Mouse (Mus musculus) kidney, adult 2 months (tissue): ENCODE measurements around the gene Apba3.

ENCODE experiments used
- CTCF ChIP-seq: fragments of 200-500 bp; conservative IDR thresholded peaks from 2 replicates; pipeline ENCODE4 v1.5.1; 2011; ENCODE audit warnings: low read depth, mild to moderate bottlenecking, control low read depth, low read length, moderate library complexity, mixed read lengths; ENCODE audit not compliant: insufficient read depth, insufficient read length
- POLR2A ChIP-seq: fragments of 200-500 bp; IDR thresholded peaks from one replicate; pipeline ENCODE4 v1.6.1; 2011; ENCODE audit warnings: low read depth, low read length, control low read depth

GRCm38 (mm10) chr10:81285694-81286450 is 19.1 kb downstream of the Apba3 start:
- TF ChIP-seq CTCF, result no peak
- no peak for TF ChIP-seq POLR2A
